Mouse (Mus musculus) right cerebral cortex, postnatal 4 days (tissue): ENCODE data around the gene Gtf3c1.

Experiments used
- DNase-seq: peaks from one replicate; pipeline ENCODE4 v3.0.0-alpha.2; 2022

The Gtf3c1 gene

GRCm38 (mm10) chr7:125613579-125613978 is 94.0 kb downstream of the Gtf3c1 start:
- no peak for DNase-seq

- DNase-seq, result no peak
These were observed 99.3 kb downstream of the Gtf3c1 start for GRCm38 (mm10) chr7:125608183-125608688.

- DNase-seq, result no peak
These were observed 100.0 kb downstream of the Gtf3c1 start for GRCm38 (mm10) chr7:125607384-125608182.

- DNase-seq, result no peak
These were observed 101.1 kb downstream of the Gtf3c1 start for GRCm38 (mm10) chr7:125606265-125607164.

- DNase-seq, result no peak
These were observed 101.8 kb downstream of the Gtf3c1 start for GRCm38 (mm10) chr7:125605725-125606139.

- DNase-seq, result no peak
These were observed 102.9 kb downstream of the Gtf3c1 start for GRCm38 (mm10) chr7:125604362-125605319.

- no peak for DNase-seq
These were observed 104.4 kb downstream of the Gtf3c1 start, which contains the start of gene Il21r for GRCm38 (mm10) chr7:125603185-125603631. Gene Il21r, plus strand, starts transcription at chr7:125603429.

- DNase-seq, result no peak
These were observed 105.6 kb downstream of the Gtf3c1 start for GRCm38 (mm10) chr7:125601821-125602448.

GRCm38 (mm10) chr7:125601280-125601670 is 106.3 kb downstream of the Gtf3c1 start:
- DNase-seq, result no peak

GRCm38 (mm10) chr7:125600612-125601279 is 106.8 kb downstream of the Gtf3c1 start:
- no peak for DNase-seq

GRCm38 (mm10) chr7:125600136-125600535 is 107.4 kb downstream of the Gtf3c1 start:
- DNase-seq, result no peak

- DNase-seq, result no peak
These were observed 108.1 kb downstream of the Gtf3c1 start for GRCm38 (mm10) chr7:125599373-125599973.

GRCm38 (mm10) chr7:125597516-125598347 is 109.8 kb downstream of the Gtf3c1 start:
- no peak for DNase-seq

- no peak for DNase-seq
These were observed 110.5 kb downstream of the Gtf3c1 start for GRCm38 (mm10) chr7:125597083-125597482.

- DNase-seq, result no peak
These were observed 111.2 kb downstream of the Gtf3c1 start for GRCm38 (mm10) chr7:125596406-125596805.

GRCm38 (mm10) chr7:125593831-125594230 is 113.7 kb downstream of the Gtf3c1 start:
- DNase-seq, result no peak
